Mouse (Mus musculus) C2C12 (cell line): ENCODE measurements around the gene Gm2016.
"Not testable (repeated sequence)": the region's sequence is repeated elsewhere in the genome, so short reads cannot be mapped to it uniquely, and the experiment has no call there.

ENCODE experiments used
- CEBPB ChIP-seq: IDR thresholded peaks from one replicate; pipeline ENCODE4 v1.6.1; 2011; ENCODE audit warnings: low read depth, mild to moderate bottlenecking, control low read depth, moderate library complexity
- CTCF ChIP-seq: IDR thresholded peaks from one replicate; pipeline ENCODE4 v1.5.1; 2011; ENCODE audit not compliant: control insufficient read depth, insufficient read depth, insufficient read length
- MAX ChIP-seq: IDR thresholded peaks from one replicate; pipeline ENCODE4 v1.6.1; 2011; ENCODE audit warnings: mild to moderate bottlenecking, control low read depth

- TF ChIP-seq CTCF, CEBPB, MAX: not testable (repeated sequence)
These were observed at the start of gene Gm2016 for GRCm38 (mm10) chr12:87873772-87874171.
